Mouse (Mus musculus): ENCODE measurements around the gene Magi2. TPM values are rescaled to one million over a fixed set of nuclear protein-coding genes. Genes with fewer than 3 reads are reported as not detected.

Magi2 gene
- polyA plus RNA-seq, 1 experiment from 2014 or later = 22.3 TPM

GRCm38 (mm10) chr5:19621678-19622077, 394.8 kb downstream of the Magi2 start:
- no peaks in the 10 kb centered on the region for H3K9me3 ChIP-seq
- no peaks in the 10 kb centered on the region for H3K4me1 ChIP-seq
- WGBS = 70% methylated on average over 5 of the region's 5 CpGs
- H3K27ac ChIP-seq = no peak overlapping the region
- no peaks in the 10 kb centered on the region for H3K27me3 ChIP-seq
- no peak overlapping the region for H3K9ac ChIP-seq
- H3K4me2 ChIP-seq = no peak overlapping the region
- no peak overlapping the region for H3K4me3 ChIP-seq (replicated peaks)
- no peak for ATAC-seq (ENCODE audit: low FRiP score)
- H3K36me3 ChIP-seq (replicated peaks) = no peaks in the 10 kb centered on the region

GRCm38 (mm10) chr5:19633976-19634375, 407.1 kb downstream of the Magi2 start:
- no peak overlapping the region for H3K4me3 ChIP-seq (replicated peaks)
- H3K27ac ChIP-seq = no peak overlapping the region
- H3K9ac ChIP-seq = no peak overlapping the region
- H3K36me3 ChIP-seq (replicated peaks) = no peaks in the 10 kb centered on the region
- H3K9me3 ChIP-seq = no peaks in the 10 kb centered on the region
- H3K4me1 ChIP-seq = no peaks in the 10 kb centered on the region
- ATAC-seq (ENCODE audit: low FRiP score) = no peak
- no peak overlapping the region for H3K4me2 ChIP-seq
- 94% methylated on average over 1 of the region's 1 CpGs for WGBS
- H3K27me3 ChIP-seq = no peaks in the 10 kb centered on the region

DNA sequence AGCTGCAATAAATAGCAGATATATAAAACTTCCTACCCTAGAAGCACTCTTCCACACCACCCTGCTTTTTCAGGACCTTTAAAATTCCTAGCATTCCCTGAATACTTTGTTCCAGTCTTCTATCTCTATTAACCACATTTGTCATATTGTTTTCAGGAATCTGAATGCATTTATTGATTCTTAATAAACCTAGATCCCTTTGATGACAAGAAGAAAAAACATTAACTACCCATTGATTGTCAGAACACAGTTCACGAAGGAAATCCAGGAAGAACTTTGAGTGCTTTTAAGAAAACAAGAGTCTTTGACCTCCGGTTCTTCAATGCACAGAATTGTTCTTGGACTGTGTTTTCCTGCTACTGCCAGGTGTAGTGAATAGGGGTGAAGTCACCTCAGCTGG, 411.0 kb downstream of the Magi2 start:
- no peak overlapping the region for H3K27ac ChIP-seq
- H3K4me3 ChIP-seq (replicated peaks) = no peak overlapping the region
- no peaks in the 10 kb centered on the region for H3K36me3 ChIP-seq (replicated peaks)
- no peaks in the 10 kb centered on the region for H3K4me1 ChIP-seq
- no peak for ATAC-seq (ENCODE audit: low FRiP score)
- no peak overlapping the region for H3K4me2 ChIP-seq
- no peaks in the 10 kb centered on the region for H3K27me3 ChIP-seq
- no peak overlapping the region for H3K9ac ChIP-seq
- H3K9me3 ChIP-seq = no peaks in the 10 kb centered on the region
- 73% methylated on average over 2 of the region's 2 CpGs for WGBS

GRCm38 (mm10) chr5:19655986-19656385, 429.1 kb downstream of the Magi2 start:
- H3K9me3 ChIP-seq = no peaks in the 10 kb centered on the region
- 86% methylated on average over 1 of the region's 1 CpGs for WGBS
- no peak overlapping the region for H3K4me2 ChIP-seq
- ATAC-seq (ENCODE audit: low FRiP score) = no peak
- H3K36me3 ChIP-seq (replicated peaks) = no peaks in the 10 kb centered on the region
- no peak overlapping the region for H3K27ac ChIP-seq
- H3K9ac ChIP-seq = no peak overlapping the region
- no peak overlapping the region for H3K4me3 ChIP-seq (replicated peaks)
- no peaks in the 10 kb centered on the region for H3K4me1 ChIP-seq
- H3K27me3 ChIP-seq = no peaks in the 10 kb centered on the region

DNA sequence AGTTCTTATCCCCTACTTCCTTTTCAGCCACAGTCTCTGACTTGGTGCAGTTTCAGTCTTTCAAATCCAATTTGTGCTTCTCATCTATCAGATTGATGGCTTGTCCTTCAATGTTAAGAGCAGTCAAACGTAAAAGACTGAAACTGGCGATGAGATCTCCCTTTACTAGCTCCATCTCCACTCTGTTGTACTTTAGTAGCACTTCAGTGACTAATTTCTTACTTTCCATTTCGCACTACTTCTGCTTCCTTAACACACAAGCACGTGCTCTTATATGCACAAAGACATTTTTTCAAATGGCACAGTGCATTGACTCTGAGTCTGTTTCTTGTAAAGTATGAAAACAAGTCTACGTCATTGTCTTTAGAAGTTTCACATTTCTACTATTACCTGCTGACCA, 439.6 kb downstream of the Magi2 start:
- H3K4me3 ChIP-seq (replicated peaks) = no peak overlapping the region
- H3K27me3 ChIP-seq = no peaks in the 10 kb centered on the region
- H3K9me3 ChIP-seq = no peaks in the 10 kb centered on the region
- 88% methylated on average over 5 of the region's 5 CpGs for WGBS
- H3K4me2 ChIP-seq = no peak overlapping the region
- no peak overlapping the region for H3K27ac ChIP-seq
- no peaks in the 10 kb centered on the region for H3K36me3 ChIP-seq (replicated peaks)
- no peak overlapping the region for H3K9ac ChIP-seq
- no peaks in the 10 kb centered on the region for H3K4me1 ChIP-seq
- ATAC-seq (ENCODE audit: low FRiP score) = no peak

GRCm38 (mm10) chr5:19717296-19717695, 490.5 kb downstream of the Magi2 start:
- Histone ChIP-seq H3K4me2 (no peak overlapping the region), H3K9ac (no peak overlapping the region), H3K27me3 (no peaks in the 10 kb centered on the region), H3K27ac (no peak overlapping the region), H3K4me1 (no peaks in the 10 kb centered on the region), H3K4me3 (replicated peaks) (no peak overlapping the region), H3K36me3 (replicated peaks) (no peaks in the 10 kb centered on the region), H3K9me3 (no peaks in the 10 kb centered on the region)
- ATAC-seq (ENCODE audit: low FRiP score) = no peak
- 90% methylated on average over 2 of the region's 2 CpGs for WGBS

DNA sequence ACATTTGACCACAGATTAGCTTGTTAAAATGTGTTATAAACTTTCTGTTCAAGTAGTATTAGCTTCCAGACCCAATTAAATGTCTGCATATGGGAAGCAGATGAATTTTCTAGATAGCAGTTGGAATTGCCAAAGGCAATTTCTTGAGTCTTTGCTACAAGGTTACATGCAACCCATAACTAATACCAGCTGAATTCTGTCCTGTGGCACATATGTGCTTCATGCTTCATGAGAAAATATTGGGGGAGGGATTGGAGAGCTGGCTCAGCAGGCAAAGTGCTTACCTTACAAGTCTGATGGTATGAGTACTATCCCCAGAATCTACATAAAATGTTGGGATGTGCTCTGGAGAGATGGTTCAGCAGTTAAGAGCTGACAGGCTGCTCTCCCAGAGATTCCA, 499.4 kb downstream of the Magi2 start:
- Histone ChIP-seq H3K4me1 (no peaks in the 10 kb centered on the region), H3K4me3 (replicated peaks) (no peak overlapping the region), H3K9me3 (no peaks in the 10 kb centered on the region), H3K27ac (no peak overlapping the region), H3K27me3 (no peaks in the 10 kb centered on the region), H3K4me2 (no peak overlapping the region), H3K9ac (no peak overlapping the region), H3K36me3 (replicated peaks) (no peaks in the 10 kb centered on the region)
- ATAC-seq (ENCODE audit: low FRiP score) = no peak

- Histone ChIP-seq H3K27me3 (no peaks in the 10 kb centered on the region), H3K9ac (no peak overlapping the region), H3K36me3 (replicated peaks) (no peaks in the 10 kb centered on the region), H3K27ac (no peak overlapping the region), H3K4me1 (peaks cover 18% of the 10 kb centered on the region), H3K4me3 (replicated peaks) (no peak overlapping the region), H3K9me3 (no peaks in the 10 kb centered on the region), H3K4me2 (no peak overlapping the region)
- ATAC-seq (ENCODE audit: low FRiP score) = no peak
- WGBS = 95% methylated on average over 2 of the region's 2 CpGs
Measured at GRCm38 (mm10) chr5:19745376-19745775, 518.5 kb downstream of the Magi2 start.

DNA sequence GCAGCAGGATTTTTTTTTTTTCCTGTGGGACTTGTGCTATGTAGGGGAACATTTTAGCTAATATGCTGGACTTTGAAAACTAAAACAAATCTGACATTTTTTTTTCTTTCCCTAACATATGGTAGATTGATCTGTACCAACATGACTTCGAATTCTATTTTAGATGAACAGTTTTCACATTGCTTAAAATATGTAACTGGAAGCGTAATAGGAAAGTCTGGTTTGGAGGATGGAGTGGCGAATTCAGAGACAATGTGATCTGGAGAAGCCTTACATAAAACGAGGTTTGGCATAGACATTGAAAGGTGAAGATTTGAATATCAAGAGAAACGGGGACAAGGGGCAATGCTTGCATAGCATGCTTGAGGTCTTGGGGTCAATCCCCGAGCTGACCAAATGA, 519.1 kb downstream of the Magi2 start:
- H3K27ac ChIP-seq = no peak overlapping the region
- H3K36me3 ChIP-seq (replicated peaks) = no peaks in the 10 kb centered on the region
- no peak for ATAC-seq (ENCODE audit: low FRiP score)
- peaks cover 18% of the 10 kb centered on the region for H3K4me1 ChIP-seq
- H3K4me2 ChIP-seq = no peak overlapping the region
- H3K9me3 ChIP-seq = no peaks in the 10 kb centered on the region
- H3K4me3 ChIP-seq (replicated peaks) = no peak overlapping the region
- H3K9ac ChIP-seq = no peak overlapping the region
- 39% methylated on average over 6 of the region's 6 CpGs for WGBS
- H3K27me3 ChIP-seq = no peaks in the 10 kb centered on the region

GRCm38 (mm10) chr5:19746865-19747514, 520.2 kb downstream of the Magi2 start:
- Histone ChIP-seq H3K9ac (no peak overlapping the region), H3K4me1 (peaks cover 18% of the 10 kb centered on the region), H3K4me2 (peak overlapping the region; percentile 44), H3K27me3 (no peaks in the 10 kb centered on the region), H3K4me3 (replicated peaks) (peak overlapping the region; percentile 13; the same call in 1 of the 2 replicates), H3K27ac (0 out of 2 replicates have a peak overlapping the region, but pooled peaks have one; percentile 36), H3K9me3 (no peaks in the 10 kb centered on the region), H3K36me3 (replicated peaks) (no peaks in the 10 kb centered on the region)
- ATAC-seq (ENCODE audit: low FRiP score) = peak; percentile 80
- WGBS = 16% methylated on average over 12 of the region's 12 CpGs

DNA sequence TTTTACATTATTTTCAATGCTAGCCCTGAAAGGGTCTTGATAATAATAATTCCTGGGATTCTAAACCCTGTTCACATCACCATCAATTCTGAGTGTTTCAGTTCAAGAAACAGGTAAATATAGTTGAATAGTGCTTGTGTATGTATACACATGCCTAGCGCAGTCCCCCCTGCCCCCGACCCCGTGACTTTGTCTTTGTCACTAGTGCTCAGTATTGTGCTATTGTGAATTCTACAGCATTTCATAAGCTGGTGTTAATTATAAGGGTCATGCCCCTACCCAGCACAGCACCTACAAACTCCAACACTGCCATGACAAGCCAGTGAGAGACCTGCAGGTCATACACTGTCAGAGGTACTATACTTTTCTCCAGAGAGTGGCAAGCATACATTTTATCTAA, 520.8 kb downstream of the Magi2 start:
- 0 out of 2 replicates have a peak overlapping the region, but pooled peaks have one; percentile 44 for H3K4me2 ChIP-seq
- peak; percentile 28; the same call in 1 of the 2 replicates for ATAC-seq (ENCODE audit: low FRiP score)

GRCm38 (mm10) chr5:19779224-19779623, 552.4 kb downstream of the Magi2 start:
- Histone ChIP-seq H3K27ac (no peak overlapping the region), H3K4me2 (no peak overlapping the region), H3K9ac (no peak overlapping the region), H3K27me3 (no peaks in the 10 kb centered on the region), H3K36me3 (replicated peaks) (no peaks in the 10 kb centered on the region), H3K4me3 (replicated peaks) (no peak overlapping the region), H3K4me1 (no peaks in the 10 kb centered on the region), H3K9me3 (no peaks in the 10 kb centered on the region)
- no peak for ATAC-seq (ENCODE audit: low FRiP score)
- WGBS = 96% methylated on average over 1 of the region's 1 CpGs

More for the DNA sequence above, 520.8 kb downstream of the Magi2 start:
- Histone ChIP-seq H3K9ac (no peak overlapping the region), H3K27ac (no peak overlapping the region), H3K36me3 (replicated peaks) (no peaks in the 10 kb centered on the region), H3K4me3 (replicated peaks) (no peak overlapping the region), H3K4me1 (peaks cover 18% of the 10 kb centered on the region), H3K27me3 (no peaks in the 10 kb centered on the region), H3K9me3 (no peaks in the 10 kb centered on the region)
- WGBS = 29% methylated on average over 3 of the region's 3 CpGs

DNA sequence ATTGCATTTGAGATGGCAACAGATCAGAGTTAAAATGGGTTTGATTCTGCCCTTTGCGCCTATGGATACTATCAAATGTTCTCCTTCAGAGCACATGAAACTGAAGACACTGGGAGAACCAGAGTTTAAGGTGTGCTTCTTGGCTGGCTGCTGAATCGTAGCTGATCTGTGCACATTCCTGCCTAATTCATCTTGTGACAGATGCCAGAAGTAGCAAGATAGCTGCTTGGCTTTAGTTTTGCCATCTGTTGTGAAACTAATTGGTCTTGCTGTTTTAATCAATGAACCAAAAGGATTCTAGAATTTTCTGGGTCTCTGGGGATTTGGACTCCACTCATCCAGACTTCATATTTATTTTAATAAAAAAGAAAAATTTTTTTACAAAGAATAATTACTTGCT, 553.2 kb downstream of the Magi2 start:
- Histone ChIP-seq H3K27me3 (no peaks in the 10 kb centered on the region), H3K4me1 (no peaks in the 10 kb centered on the region), H3K4me3 (replicated peaks) (no peak overlapping the region), H3K4me2 (no peak overlapping the region), H3K9me3 (no peaks in the 10 kb centered on the region), H3K9ac (no peak overlapping the region), H3K27ac (no peak overlapping the region), H3K36me3 (replicated peaks) (no peaks in the 10 kb centered on the region)
- 82% methylated on average over 2 of the region's 2 CpGs for whole genome bisulfite sequencing
- no peak for ATAC-seq (ENCODE audit: low FRiP score)
